ENCODE assay signal across 13 mouse cellular contexts in the genomic region with DNA sequence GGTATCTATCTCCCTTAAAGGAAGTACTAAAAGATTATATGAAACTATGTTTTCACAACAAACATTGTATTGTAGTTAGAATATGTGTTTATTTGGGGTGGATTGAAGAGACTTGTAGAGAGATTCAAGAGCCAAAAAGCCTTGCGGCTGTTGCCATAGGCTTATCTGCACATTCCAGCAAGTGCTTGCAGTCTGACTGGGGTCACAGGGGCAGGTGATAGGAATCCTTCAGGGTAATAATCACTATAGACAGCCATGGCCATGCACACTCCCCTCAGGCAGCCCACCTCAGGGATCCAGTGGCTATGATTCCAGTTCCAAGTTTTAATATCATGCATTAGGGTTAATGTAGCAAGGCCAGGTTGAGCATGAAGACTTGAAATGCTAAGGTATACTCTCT.
"Had no signal": no experiment of that assay in that cellular context is flagged by ENCODE, and none has a peak within 500 bp of the region (broad histone marks: within the 10 kb centered on the region; RNA-seq: fewer than 3 reads in every experiment).

No protein-coding gene starts in this region.

- H3K4me1 ChIP-seq: limb, embryonic 15.5 days; megakaryocyte, embryonic 14.5 days; midbrain, embryonic 12.5 days had no signal

- DNase-seq: kidney, adult 2 months; kidney, postnatal 25 days; lung, embryonic 14.5 days; lung, postnatal 14 days; right cerebral cortex, postnatal 14 days; thymus, adult 18-20 months; thymus, postnatal 14 days had no signal

- H3K36me3 ChIP-seq: limb, embryonic 15.5 days; midbrain, embryonic 12.5 days had no signal

- H3K27me3 ChIP-seq: limb, embryonic 15.5 days; megakaryocyte, embryonic 14.5 days; midbrain, embryonic 12.5 days had no signal

- H3K9ac ChIP-seq: limb, embryonic 15.5 days; lung, embryonic 14.5 days; midbrain, embryonic 12.5 days had no signal

- H3K9me3 ChIP-seq: limb, embryonic 15.5 days; megakaryocyte, embryonic 14.5 days; midbrain, embryonic 12.5 days had no signal

- H3K4me3 ChIP-seq: left cerebral cortex, adult 2 months; limb, embryonic 15.5 days; megakaryocyte, embryonic 14.5 days; midbrain, embryonic 12.5 days had no signal

- ATAC-seq: intestine, embryonic 16.5 days had no signal

- H3K4me2 ChIP-seq: limb, embryonic 15.5 days; lung, embryonic 14.5 days; midbrain, embryonic 12.5 days had no signal

- H3K27ac ChIP-seq: left cerebral cortex, adult 2 months; limb, embryonic 15.5 days; macrophage; midbrain, embryonic 12.5 days had no signal
